Mouse (Mus musculus) heart, embryonic 14.5 days (tissue): Measurements from ENCODE around the gene Spata17. TPM values are rescaled to one million over a fixed set of nuclear protein-coding genes. Genes with fewer than 3 reads are reported as not detected.
"Not testable (repeated sequence)": the region's sequence is repeated elsewhere in the genome, so short reads cannot be mapped to it uniquely, and the experiment has no call there.

Experiments
- ATAC-seq: fragments of 200-750 bp; cut with Nextera tagmentation; 2 replicates; pipeline ENCODE4 v1.8.0; 2017; ENCODE audit warnings: low read depth, moderate TSS enrichment; ENCODE audit not compliant: insufficient number of reproducible peaks, insufficient read depth, low FRiP score
- H3K27ac ChIP-seq, 2 experiments: fragments of 200-500 bp in 1 of 2; fragments of 300-500 bp in 1 of 2; sonication (generic) in 1 of 2; replicated peaks in 1 of 2; 2 replicates each; pipeline ENCODE4 v1.5.1; 2012 to 2014; ENCODE audit warnings: low read depth in 2 of 2, low read length in 2 of 2, control low read depth in 1 of 2, mild to moderate bottlenecking in 1 of 2, mixed read lengths in 1 of 2; ENCODE audit not compliant: control insufficient read depth in 1 of 2, insufficient read depth in 1 of 2
- H3K27me3 ChIP-seq: fragments of 300-500 bp; sonication (generic); 2 replicates; pipeline ENCODE4 v1.6.1; 2014; ENCODE audit warnings: mild to moderate bottlenecking, low read length, control low read depth; ENCODE audit not compliant: control insufficient read depth, insufficient read depth
- H3K36me3 ChIP-seq: fragments of 300-500 bp; sonication (generic); 2 replicates; pipeline ENCODE4 v1.6.1; 2014; ENCODE audit warnings: mild to moderate bottlenecking, control low read depth, low read length, mixed read lengths; ENCODE audit not compliant: control insufficient read depth, insufficient read depth
- H3K4me1 ChIP-seq, 2 experiments: fragments of 200-500 bp in 1 of 2; fragments of 300-500 bp in 1 of 2; sonication (generic) in 1 of 2; 2 replicates each; pipeline ENCODE4 v1.6.1; 2012 to 2014; ENCODE audit warnings: low read length in 2 of 2, control low read depth in 1 of 2, mixed read lengths in 1 of 2; ENCODE audit not compliant: control insufficient read depth in 2 of 2, insufficient read depth in 2 of 2
- H3K4me2 ChIP-seq: fragments of 300-500 bp; sonication (generic); 2 replicates; pipeline ENCODE4 v1.6.1; 2014; ENCODE audit warnings: mild to moderate bottlenecking, low read length
- H3K4me3 ChIP-seq, 2 experiments: fragments of 200-500 bp in 1 of 2; fragments of 300-500 bp in 1 of 2; sonication (generic) in 1 of 2; 2 replicates each; pipeline ENCODE4 v1.5.1; 2012 to 2014; ENCODE audit warnings: low read length in 2 of 2, mild to moderate bottlenecking in 2 of 2, control low read depth in 1 of 2, low read depth in 1 of 2, moderate library complexity in 1 of 2; ENCODE audit not compliant: control insufficient read depth in 1 of 2, insufficient read depth in 1 of 2
- H3K9ac ChIP-seq: fragments of 300-500 bp; sonication (generic); 2 replicates; pipeline ENCODE4 v1.6.1; 2014; ENCODE audit warnings: mild to moderate bottlenecking, low read length
- H3K9me3 ChIP-seq: fragments of 300-500 bp; sonication (generic); 2 replicates; pipeline ENCODE4 v1.6.1; 2016; ENCODE audit warnings: low read length, control low read depth; ENCODE audit not compliant: control insufficient read depth
- WGBS: fragments of 180-500 bp; shearing (Covaris S2); extraction: QIAGEN DNeasy Blood & Tissue Kit; methylation state at CpG from one replicate; pipeline ENCODE4 v1.1.7; 2014; 5-methylcytosine and 5-hydroxymethylcytosine counted together
- polyA plus RNA-seq: library from polyadenylated mRNA; unstranded; fragments of >200 nt; fragmentation: Nextera tagmentation; extraction: Ambion mirVana; gene quantifications from 2 replicates; pipeline ENCODE4 v1.2.1, GENCODE M21; 2014

The Spata17 gene
- polyA plus RNA-seq, 1 experiment from 2014 or later: 0.27 TPM

GRCm38 (mm10) chr1:187133841-187134240 lies 81.4 kb downstream of the Spata17 start:
- Histone ChIP-seq H3K4me3 (no peak overlapping the region), H3K27me3 (no peaks in the 10 kb centered on the region), H3K4me1 (0 out of 4 replicates have a peak, but pooled peaks cover 0 to 2% of the 10 kb centered on the region in 2 experiments), H3K27ac (no peak overlapping the region), H3K9me3 (no peaks in the 10 kb centered on the region), H3K36me3 (no peaks in the 10 kb centered on the region), H3K4me2 (no peak overlapping the region), H3K9ac (no peak overlapping the region)
- 74% methylated on average over 6 of the region's 6 CpGs for WGBS
- no peak for ATAC-seq

DNA sequence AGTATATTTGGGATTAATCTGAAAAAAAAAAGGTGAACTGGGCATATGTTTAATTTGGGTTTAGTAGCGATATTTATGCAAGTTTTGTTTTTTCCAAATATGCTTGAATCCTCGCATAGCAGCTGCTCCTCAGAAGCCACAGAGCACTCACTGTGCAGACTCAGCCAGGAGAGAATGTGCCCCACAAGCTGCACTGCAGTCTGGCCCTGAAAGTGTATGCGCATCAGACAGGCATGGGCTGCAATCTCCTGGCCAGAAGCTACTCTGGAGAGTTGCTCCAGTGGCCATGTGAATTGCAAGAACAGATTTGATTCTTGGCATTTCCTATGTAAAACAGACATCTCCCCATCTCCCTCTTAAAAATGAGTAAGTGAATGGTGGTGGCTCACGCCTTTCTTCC lies 82.9 kb downstream of the Spata17 start:
- Histone ChIP-seq H3K27ac (no peak overlapping the region), H3K4me1 (0 out of 4 replicates have a peak, but pooled peaks cover 0 to 2% of the 10 kb centered on the region in 2 experiments), H3K36me3 (no peaks in the 10 kb centered on the region), H3K4me2 (no peak overlapping the region), H3K4me3 (no peak overlapping the region), H3K27me3 (no peaks in the 10 kb centered on the region), H3K9ac (no peak overlapping the region), H3K9me3 (no peaks in the 10 kb centered on the region)
- ATAC-seq: no peak
- WGBS: 88% methylated on average over 4 of the region's 4 CpGs

DNA sequence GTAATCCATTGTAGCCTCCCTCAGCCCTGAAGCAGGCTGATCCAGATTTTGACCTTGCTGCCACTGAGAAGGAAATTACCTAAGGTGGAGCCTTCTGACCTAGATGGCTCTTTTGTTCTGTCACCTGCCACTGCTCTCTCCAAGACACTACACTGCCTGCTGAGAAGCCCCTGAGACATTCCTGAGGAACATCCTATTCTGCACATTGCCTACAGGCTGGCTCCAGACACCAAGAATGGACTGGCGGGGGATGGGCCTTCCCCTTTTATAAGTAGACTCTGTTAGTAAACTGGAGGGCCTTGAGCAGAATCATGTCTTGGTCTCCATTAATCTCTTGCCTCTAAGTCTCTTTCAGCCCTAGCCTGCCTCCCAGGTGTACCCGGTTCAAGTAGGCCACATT lies 87.7 kb downstream of the Spata17 start:
- not testable (repeated sequence) for H3K4me3 ChIP-seq, H3K27me3 ChIP-seq, H3K27ac ChIP-seq, ATAC-seq, H3K4me2 ChIP-seq, H3K9ac ChIP-seq, H3K36me3 ChIP-seq, H3K4me1 ChIP-seq, H3K9me3 ChIP-seq
- 81% methylated on average over 2 of the region's 2 CpGs for WGBS

- WGBS: 64% methylated on average over 11 of the region's 11 CpGs
- H3K4me1 ChIP-seq: peaks cover 6 to 9% of the 10 kb centered on the region in 2 experiments; a peak in 3 of 4 replicates
- no peak overlapping the region for H3K9ac ChIP-seq
- H3K27ac ChIP-seq: no peak overlapping the region
- no peak overlapping the region for H3K4me3 ChIP-seq
- ATAC-seq: no peak
- H3K27me3 ChIP-seq: no peaks in the 10 kb centered on the region
- no peak overlapping the region for H3K4me2 ChIP-seq
- no peaks in the 10 kb centered on the region for H3K9me3 ChIP-seq
- no peaks in the 10 kb centered on the region for H3K36me3 ChIP-seq
These were observed 89.5 kb downstream of the Spata17 start for GRCm38 (mm10) chr1:187125733-187126132.

DNA sequence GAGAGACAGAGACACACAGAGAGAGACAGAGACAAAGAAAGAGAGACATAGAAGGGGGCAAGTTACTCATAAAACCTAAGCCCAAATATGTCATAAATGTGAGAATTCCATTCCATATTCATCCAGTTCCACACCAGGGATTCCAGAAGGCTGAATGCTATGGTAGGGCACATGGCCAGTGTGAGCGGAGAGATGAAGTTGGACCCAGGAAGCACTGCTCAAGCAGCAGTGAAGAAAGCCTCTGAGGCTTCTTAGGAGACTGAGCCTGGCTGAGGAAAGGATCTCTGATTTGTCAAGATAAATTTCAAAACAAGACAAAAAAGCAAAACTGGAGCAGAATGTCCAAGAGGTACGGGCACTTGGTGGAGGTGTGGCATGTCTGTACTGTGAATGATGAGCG lies 90.3 kb downstream of the Spata17 start:
- 72% methylated on average over 3 of the region's 3 CpGs for WGBS
- no peak overlapping the region for H3K4me3 ChIP-seq
- no peak overlapping the region for H3K4me2 ChIP-seq
- H3K4me1 ChIP-seq: peaks cover 6 to 9% of the 10 kb centered on the region in 2 experiments; a peak in 3 of 4 replicates
- no peaks in the 10 kb centered on the region for H3K27me3 ChIP-seq
- no peak overlapping the region for H3K9ac ChIP-seq
- H3K9me3 ChIP-seq: no peaks in the 10 kb centered on the region
- H3K36me3 ChIP-seq: no peaks in the 10 kb centered on the region
- H3K27ac ChIP-seq: no peak overlapping the region
- no peak for ATAC-seq

DNA sequence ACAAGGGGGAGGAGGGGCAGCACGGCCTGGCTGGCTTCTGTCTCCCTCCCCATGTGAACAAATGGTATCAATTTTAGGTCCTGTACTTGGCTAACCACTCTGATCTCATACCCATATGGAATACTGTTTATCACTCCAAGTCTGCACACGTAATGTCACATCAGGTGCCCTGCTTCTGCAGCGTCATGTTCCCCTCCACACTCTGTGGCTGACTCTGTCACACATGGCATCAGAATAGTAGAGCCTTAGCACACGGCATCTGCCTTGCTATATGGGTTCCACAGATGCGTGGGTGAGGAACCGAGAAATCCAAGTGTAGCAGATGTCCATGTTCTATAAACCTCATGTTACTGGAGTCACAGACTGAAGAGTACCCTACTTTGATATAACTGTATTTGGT lies 96.0 kb downstream of the Spata17 start:
- no peaks in the 10 kb centered on the region for H3K9me3 ChIP-seq
- no peak for ATAC-seq
- H3K9ac ChIP-seq: no peak overlapping the region
- no peak overlapping the region for H3K27ac ChIP-seq
- H3K4me1 ChIP-seq: peaks cover 17 to 22% of the 10 kb centered on the region in 2 experiments; a peak in 3 of 4 replicates
- H3K36me3 ChIP-seq: no peaks in the 10 kb centered on the region
- H3K27me3 ChIP-seq: no peaks in the 10 kb centered on the region
- no peak overlapping the region for H3K4me3 ChIP-seq
- WGBS: 82% methylated on average over 6 of the region's 6 CpGs
- no peak overlapping the region for H3K4me2 ChIP-seq

GRCm38 (mm10) chr1:187118108-187118507 lies 97.2 kb downstream of the Spata17 start:
- Histone ChIP-seq H3K4me1 (peaks cover 17 to 22% of the 10 kb centered on the region in 2 experiments; a peak in 3 of 4 replicates), H3K9ac (no peak overlapping the region), H3K36me3 (no peaks in the 10 kb centered on the region), H3K27me3 (no peaks in the 10 kb centered on the region), H3K27ac (peak overlapping the region; percentile 3 to 29; a peak in 1 of 4 replicates), H3K9me3 (no peaks in the 10 kb centered on the region), H3K4me2 (peak overlapping the region; percentile 2), H3K4me3 (no peak overlapping the region)
- peak; percentile 82 for ATAC-seq
- WGBS: 18% methylated on average over 6 of the region's 6 CpGs

DNA sequence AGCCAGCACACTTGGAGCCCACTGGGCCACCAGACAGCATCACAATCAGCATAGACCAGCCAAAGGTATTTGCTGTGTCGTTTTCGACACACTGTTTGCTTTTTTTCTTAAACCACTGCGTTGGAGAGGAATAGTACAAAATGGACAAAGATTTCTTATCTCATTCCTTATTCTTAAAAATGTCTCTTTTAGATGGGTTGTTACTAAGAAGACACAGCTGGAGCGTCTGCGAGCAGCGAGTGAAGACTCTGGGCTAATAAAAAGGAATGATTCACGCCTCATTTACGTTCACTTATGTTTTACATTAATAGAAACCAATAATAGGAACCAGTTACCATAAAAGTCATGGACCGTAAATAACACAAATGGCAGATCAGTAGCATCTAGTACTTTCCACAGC lies 101.5 kb downstream of the Spata17 start:
- H3K27me3 ChIP-seq: no peaks in the 10 kb centered on the region
- H3K4me3 ChIP-seq: no peak overlapping the region
- H3K9me3 ChIP-seq: no peaks in the 10 kb centered on the region
- no peak overlapping the region for H3K27ac ChIP-seq
- H3K9ac ChIP-seq: no peak overlapping the region
- no peaks in the 10 kb centered on the region for H3K36me3 ChIP-seq
- peaks cover 15 to 20% of the 10 kb centered on the region in 2 experiments; a peak in 3 of 4 replicates for H3K4me1 ChIP-seq
- 90% methylated on average over 9 of the region's 9 CpGs for whole genome bisulfite sequencing
- no peak for ATAC-seq
- no peak overlapping the region for H3K4me2 ChIP-seq
